Mouse (Mus musculus): Measurements from ENCODE around the gene Trir. TPM values are rescaled to one million over a fixed set of nuclear protein-coding genes. Genes with fewer than 3 reads are reported as not detected.
A peak's percentile ranks its signal among the peaks of the same experiment; 100 is the strongest.

The Trir gene
- total and polyA plus RNA-seq, 2 experiments from 2014 or later = 161 to 338 TPM

DNA sequence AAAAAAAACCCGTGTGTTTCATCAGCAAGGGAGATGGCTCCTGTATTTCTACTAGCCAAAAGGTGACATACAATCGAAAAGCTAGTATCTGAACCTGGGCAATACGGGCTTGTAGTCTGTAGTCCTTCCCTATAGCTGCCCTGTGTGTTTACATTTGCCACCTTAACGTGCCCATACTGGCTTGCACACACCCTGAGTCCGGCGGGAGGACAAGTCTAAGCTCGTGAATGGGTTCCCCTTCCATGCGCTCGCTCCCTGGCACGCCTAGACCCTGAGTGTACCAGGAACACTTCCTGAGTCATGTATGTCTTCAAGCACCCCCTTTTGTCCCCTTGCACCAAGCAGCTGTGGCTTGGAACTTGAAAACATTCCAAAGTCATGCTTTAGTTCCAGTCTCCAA, 9.9 kb upstream of the Trir start:
- Histone ChIP-seq H3K36me3 (ENCODE audit: insufficient read depth) (peaks cover 34% of the 10 kb centered on the region), H3K4me2 (ENCODE audit: low read depth) (no peak overlapping the region), H3K27me3 (ENCODE audit: insufficient read depth, low read length) (peaks cover 20% of the 10 kb centered on the region; the same call in 1 of the 2 replicates), H3K27ac (ENCODE audit: low read depth, low read length) (no peak overlapping the region), H3K4me3 (ENCODE audit: low read depth, low read length) (no peak overlapping the region), H3K4me1 (ENCODE audit: insufficient read depth) (no peaks in the 10 kb centered on the region), H3K9ac (no peak overlapping the region), H3K9me3 (ENCODE audit: low read length) (no peaks in the 10 kb centered on the region)
- WGBS = 63% methylated on average over 10 of the region's 10 CpGs
- ATAC-seq (no peak), DNase-seq (no peak)
- TF ChIP-seq CTCF (IDR thresholded peaks at IDR 0.05; ENCODE audit: low read depth) = no peak

- ATAC-seq (no peak), DNase-seq (no peak)
- H3K4me2 ChIP-seq (ENCODE audit: low read depth) = no peak overlapping the region
- no peak overlapping the region for H3K27ac ChIP-seq (ENCODE audit: low read depth, low read length)
- peaks cover 19% of the 10 kb centered on the region; the same call in 1 of the 2 replicates for H3K27me3 ChIP-seq (ENCODE audit: insufficient read depth, low read length)
- TF ChIP-seq CTCF (IDR thresholded peaks at IDR 0.05; ENCODE audit: low read depth) = no peak
- H3K9me3 ChIP-seq (ENCODE audit: low read length) = no peaks in the 10 kb centered on the region
- no peak overlapping the region for H3K9ac ChIP-seq
- no peak overlapping the region for H3K4me3 ChIP-seq (ENCODE audit: low read depth, low read length)
- H3K4me1 ChIP-seq (ENCODE audit: insufficient read depth) = no peaks in the 10 kb centered on the region
- WGBS = 21% methylated on average over 5 of the region's 5 CpGs
- H3K36me3 ChIP-seq (ENCODE audit: insufficient read depth) = peaks cover 38% of the 10 kb centered on the region
These were observed 9.4 kb upstream of the Trir start for GRCm38 (mm10) chr8:85017209-85017608.

- Histone ChIP-seq H3K4me3 (ENCODE audit: low read depth, low read length) (no peak overlapping the region), H3K27me3 (ENCODE audit: insufficient read depth, low read length) (no peaks in the 10 kb centered on the region), H3K9ac (no peak overlapping the region), H3K4me2 (ENCODE audit: low read depth) (no peak overlapping the region), H3K36me3 (ENCODE audit: insufficient read depth) (peaks cover 53% of the 10 kb centered on the region), H3K9me3 (ENCODE audit: low read length) (no peaks in the 10 kb centered on the region), H3K27ac (ENCODE audit: low read depth, low read length) (no peak overlapping the region), H3K4me1 (ENCODE audit: insufficient read depth) (peaks cover 17% of the 10 kb centered on the region)
- DNase-seq (no peak), ATAC-seq (no peak)
- no peak; the same call in 1 of the 2 replicates for TF ChIP-seq CTCF (IDR thresholded peaks at IDR 0.05; ENCODE audit: low read depth)
- 93% methylated on average over 3 of the region's 3 CpGs for WGBS
These were observed 5.0 kb upstream of the Trir start for GRCm38 (mm10) chr8:85021514-85022055.

DNA sequence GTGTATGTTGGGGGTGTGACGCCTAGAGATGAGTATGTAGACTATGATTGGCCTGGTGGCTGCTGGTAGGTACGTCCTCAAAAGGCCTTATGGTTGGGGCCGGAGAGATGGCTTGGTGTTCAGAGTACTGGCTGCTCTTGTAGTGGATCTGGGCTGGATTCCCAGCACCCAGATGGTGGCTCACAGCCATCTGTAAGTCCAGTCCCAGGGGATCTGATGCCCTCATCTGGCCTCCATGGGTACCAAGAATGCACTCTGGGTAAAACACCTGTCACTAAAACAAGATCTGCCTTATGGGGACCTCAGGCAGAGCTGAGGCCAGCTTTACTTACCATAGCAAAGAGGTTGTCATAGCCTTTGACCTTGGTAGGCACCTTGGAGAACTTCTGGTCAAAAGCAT, 2.8 kb upstream of the Trir start:
- DNase-seq = no peak
- no peak for ATAC-seq
- H3K36me3 ChIP-seq (ENCODE audit: insufficient read depth) = peaks cover 32% of the 10 kb centered on the region
- WGBS = 94% methylated on average over 3 of the region's 3 CpGs
- H3K4me1 ChIP-seq (ENCODE audit: insufficient read depth) = peaks cover 30% of the 10 kb centered on the region
- no peaks in the 10 kb centered on the region for H3K27me3 ChIP-seq (ENCODE audit: insufficient read depth, low read length)
- H3K9me3 ChIP-seq (ENCODE audit: low read length) = no peaks in the 10 kb centered on the region
- no peak overlapping the region for H3K9ac ChIP-seq
- no peak overlapping the region for H3K4me3 ChIP-seq (ENCODE audit: low read depth, low read length)
- no peak for TF ChIP-seq CTCF (IDR thresholded peaks at IDR 0.05; ENCODE audit: low read depth)
- H3K4me2 ChIP-seq (ENCODE audit: low read depth) = no peak overlapping the region
- H3K27ac ChIP-seq (ENCODE audit: low read depth, low read length) = no peak overlapping the region

DNA sequence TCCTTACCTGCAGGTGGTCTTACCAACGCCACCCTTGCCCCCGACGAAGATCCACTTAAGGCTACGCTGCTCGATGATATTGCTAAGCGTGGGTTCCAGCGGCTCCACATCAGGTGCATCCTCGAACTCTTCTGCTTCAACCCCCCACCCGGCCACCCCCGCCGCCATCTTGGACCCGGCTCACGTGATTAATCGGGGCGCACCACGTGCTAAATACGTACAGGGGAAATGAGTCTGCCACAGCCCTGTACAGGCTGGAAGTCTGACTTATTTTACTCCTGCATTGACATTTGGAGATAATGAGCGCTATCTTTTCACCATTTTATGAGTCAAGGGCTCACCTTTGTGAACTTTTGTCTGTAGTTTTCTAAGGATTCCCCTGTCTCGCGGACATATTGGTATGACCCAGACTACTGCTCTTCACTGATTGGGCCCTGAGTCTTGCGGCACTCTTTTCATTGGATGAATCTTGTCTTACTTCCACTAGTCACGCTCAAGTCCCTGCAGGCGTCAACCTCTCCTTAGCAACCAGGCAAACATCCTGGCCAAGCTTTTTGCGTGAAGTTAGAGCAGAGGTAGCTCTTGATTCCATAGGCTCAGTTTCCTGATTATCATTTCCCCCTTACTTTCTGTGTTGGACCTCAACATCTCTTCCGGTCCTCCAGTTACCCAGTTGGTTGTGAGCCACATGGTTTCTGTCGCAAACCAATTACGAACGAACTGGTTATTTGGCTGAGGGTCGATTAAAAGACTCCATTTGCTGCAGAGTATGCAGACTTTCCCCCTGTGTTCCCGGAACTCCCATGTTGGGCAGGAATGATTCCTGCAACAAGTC, 1.3 kb upstream of the Trir start, which contains the start of gene Asna1:
Asna1 (minus strand) TSS at position 184 of the 835 bp plus-strand sequence.
- no peak for TF ChIP-seq CTCF (IDR thresholded peaks at IDR 0.05; ENCODE audit: low read depth)
- WGBS = 4% methylated on average over 30 of the region's 30 CpGs
- ATAC-seq = peak; percentile 96

DNA sequence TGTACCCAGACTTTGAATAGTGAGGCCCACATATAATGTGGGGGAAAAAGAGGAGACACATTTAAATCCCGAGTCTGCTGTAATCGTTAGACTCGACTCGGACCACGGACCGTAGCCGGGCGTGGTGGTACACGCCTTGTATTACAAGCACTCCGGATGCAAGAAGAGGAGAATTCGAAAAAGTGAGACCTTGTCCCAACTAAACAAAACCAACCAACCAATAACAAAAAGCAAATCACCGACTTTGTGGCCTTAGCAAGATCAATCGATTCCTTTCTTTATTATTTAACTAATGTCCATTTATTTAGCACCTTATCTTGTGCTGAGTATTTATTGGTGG, 863 bp downstream of the Trir start:
- ATAC-seq = no peak
- DNase-seq = no peak
- no peak for TF ChIP-seq CTCF (IDR thresholded peaks at IDR 0.05; ENCODE audit: low read depth)

More for the DNA sequence above, 1.3 kb upstream of the Trir start, which contains the start of gene Asna1:
- Histone ChIP-seq H3K9ac (peak within 1 kb of the TSS; percentile 66), H3K4me2 (ENCODE audit: low read depth) (peak within 1 kb of the TSS; percentile 81), H3K27ac (ENCODE audit: low read depth, low read length) (peak within 1 kb of the TSS; percentile 92), H3K27me3 (ENCODE audit: insufficient read depth, low read length) (no peaks in the 10 kb centered on the region), H3K9me3 (ENCODE audit: low read length) (no peaks in the 10 kb centered on the region), H3K36me3 (ENCODE audit: insufficient read depth) (peaks cover 31% of the 10 kb centered on the region), H3K4me1 (ENCODE audit: insufficient read depth) (peaks cover 31% of the 10 kb centered on the region), H3K4me3 (ENCODE audit: low read depth, low read length) (peak within 1 kb of the TSS; percentile 71)
- DNase-seq = peak; percentile 97

DNA sequence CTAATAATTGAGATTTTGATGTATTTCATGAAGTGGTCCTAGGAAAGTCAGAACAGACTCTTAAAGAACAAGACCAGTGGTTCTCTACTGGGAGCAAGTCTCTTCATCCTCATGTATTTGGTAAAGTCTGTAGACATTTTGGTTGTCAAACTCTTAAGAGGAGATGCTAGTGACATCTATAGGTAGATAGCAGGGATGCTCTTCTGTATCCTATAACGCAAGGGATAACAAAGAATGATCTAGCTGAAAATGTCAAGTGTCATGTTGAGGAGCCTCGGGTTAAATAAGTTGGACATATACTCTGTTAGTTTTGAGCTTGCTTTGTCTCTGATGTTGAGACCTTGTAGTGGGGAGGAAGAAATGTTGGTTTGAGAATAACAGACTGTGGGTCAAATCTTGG, 1.3 kb downstream of the Trir start:
- ATAC-seq (no peak), DNase-seq (no peak)
- H3K27ac ChIP-seq (ENCODE audit: low read depth, low read length) = no peak overlapping the region

More for the DNA sequence above, 863 bp downstream of the Trir start:
- Histone ChIP-seq H3K4me2 (ENCODE audit: low read depth) (peak overlapping the region; percentile 81), H3K27ac (ENCODE audit: low read depth, low read length) (peak overlapping the region; percentile 92), H3K9ac (peak overlapping the region; percentile 97), H3K9me3 (ENCODE audit: low read length) (no peaks in the 10 kb centered on the region), H3K4me1 (ENCODE audit: insufficient read depth) (peaks cover 31% of the 10 kb centered on the region), H3K36me3 (ENCODE audit: insufficient read depth) (peaks cover 31% of the 10 kb centered on the region), H3K27me3 (ENCODE audit: insufficient read depth, low read length) (no peaks in the 10 kb centered on the region), H3K4me3 (ENCODE audit: low read depth, low read length) (peak overlapping the region; percentile 87)
- 2% methylated on average over 13 of the region's 13 CpGs for WGBS

More for the DNA sequence above, 1.3 kb downstream of the Trir start:
- Histone ChIP-seq H3K27me3 (ENCODE audit: insufficient read depth, low read length) (no peaks in the 10 kb centered on the region), H3K36me3 (ENCODE audit: insufficient read depth) (peaks cover 32% of the 10 kb centered on the region), H3K9me3 (ENCODE audit: low read length) (no peaks in the 10 kb centered on the region), H3K4me1 (ENCODE audit: insufficient read depth) (peaks cover 31% of the 10 kb centered on the region), H3K9ac (peak overlapping the region; percentile 97), H3K4me3 (ENCODE audit: low read depth, low read length) (peak overlapping the region; percentile 87), H3K4me2 (ENCODE audit: low read depth) (peak overlapping the region; percentile 81)
- TF ChIP-seq CTCF (IDR thresholded peaks at IDR 0.05; ENCODE audit: low read depth) = peak; percentile 45
- WGBS = 15% methylated on average over 2 of the region's 2 CpGs

Data from forebrain, postnatal 0 days (tissue).